In genomic region chr19:9896067-9896466, GRCm38 (mm10) we compare ENCODE assay signal across 25 mouse cellular contexts. TPM values are rescaled to one million over a fixed set of nuclear protein-coding genes. Genes with fewer than 3 reads are reported as not detected.
A peak's percentile ranks its signal among the peaks of the same experiment; 100 is the strongest.
DNase-seq lines count a peak whose midpoint lies in the region; ATAC-seq and TF ChIP-seq lines count a peak whose summit lies in the region.
"Had no signal": no experiment of that assay in that cellular context is flagged by ENCODE, and none has a peak within 500 bp of the region (broad histone marks: within the 10 kb centered on the region; RNA-seq: fewer than 3 reads in every experiment).

No protein-coding gene starts in this region.

- no peak overlapping the region for H3K9ac ChIP-seq in limb, embryonic 12.5 days (replicated peaks)
- H3K9ac ChIP-seq in limb, embryonic 13.5 days = no peak overlapping the region
- H3K9ac ChIP-seq: hindbrain, embryonic 13.5 days; lung, embryonic 15.5 days; stomach, embryonic 15.5 days had no signal

- H3K9me3 ChIP-seq in erythroblast, embryonic 14.5 days (ENCODE audit: control insufficient read depth, low read length) = peaks cover 3% of the 10 kb centered on the region; the same call in 1 of the 2 replicates
- H3K9me3 ChIP-seq in limb, embryonic 12.5 days = 0 out of 2 replicates have a peak, but pooled peaks cover 3% of the 10 kb centered on the region
- H3K9me3 ChIP-seq in limb, embryonic 10.5 days (replicated peaks) = no peaks in the 10 kb centered on the region
- no peaks in the 10 kb centered on the region for H3K9me3 ChIP-seq in limb, embryonic 13.5 days
- H3K9me3 ChIP-seq: hindbrain, embryonic 13.5 days; lung, embryonic 15.5 days; stomach, embryonic 15.5 days had no signal

- peaks cover 66% of the 10 kb centered on the region for H3K4me1 ChIP-seq in erythroblast, embryonic 14.5 days (ENCODE audit: control insufficient read depth)
- H3K4me1 ChIP-seq in limb, embryonic 12.5 days (replicated peaks) = peaks cover 27% of the 10 kb centered on the region
- peaks cover 25% of the 10 kb centered on the region for H3K4me1 ChIP-seq in limb, embryonic 10.5 days
- H3K4me1 ChIP-seq in limb, embryonic 13.5 days = peaks cover 31% of the 10 kb centered on the region

- no peak overlapping the region for H3ac ChIP-seq in myocyte (ENCODE audit: control insufficient read depth, insufficient read length)

- no peak for TF ChIP-seq POLR2A in myocyte (IDR thresholded peaks at IDR 0.05; ENCODE audit: insufficient read length, low read depth)

- H3K79me2 ChIP-seq in myocyte (ENCODE audit: control insufficient read depth, insufficient read depth) = peaks cover 82% of the 10 kb centered on the region

- H3K27ac ChIP-seq in limb, embryonic 12.5 days = no peak overlapping the region
- no peak overlapping the region for H3K27ac ChIP-seq in limb, embryonic 10.5 days
- H3K27ac ChIP-seq in limb, embryonic 13.5 days = no peak overlapping the region
- H3K27ac ChIP-seq: hindbrain, embryonic 13.5 days; lung, embryonic 15.5 days; stomach, embryonic 15.5 days had no signal

- 69% methylated on average over 5 of the region's 5 CpGs for WGBS in limb, embryonic 12.5 days
- 81% methylated on average over 5 of the region's 5 CpGs for WGBS in limb, embryonic 10.5 days
- 67% methylated on average over 5 of the region's 5 CpGs for WGBS in limb, embryonic 13.5 days

- H3K36me3 ChIP-seq in erythroblast, embryonic 14.5 days (ENCODE audit: control insufficient read depth) = peaks cover 79% of the 10 kb centered on the region
- peaks cover 46% of the 10 kb centered on the region for H3K36me3 ChIP-seq in limb, embryonic 12.5 days
- peaks cover 62% of the 10 kb centered on the region for H3K36me3 ChIP-seq in limb, embryonic 10.5 days
- peaks cover 48% of the 10 kb centered on the region for H3K36me3 ChIP-seq in limb, embryonic 13.5 days
- peaks cover 19% of the 10 kb centered on the region for H3K36me3 ChIP-seq in myocyte (ENCODE audit: control insufficient read depth, insufficient read depth)

- ATAC-seq in erythroblast, adult 5-6 weeks (replicated peaks; ENCODE audit: low FRiP score, poor library complexity, severe bottlenecking) = no peak
- no peak for ATAC-seq in limb, embryonic 12.5 days (ENCODE audit: insufficient number of reproducible peaks, insufficient read depth, low FRiP score, low TSS enrichment, low read depth)
- ATAC-seq in limb, embryonic 13.5 days (ENCODE audit: low FRiP score, low read depth) = no peak
- no peak for ATAC-seq in megakaryocyte-erythroid progenitor cell, adult 5-6 weeks (replicated peaks; ENCODE audit: low FRiP score, low TSS enrichment, poor library complexity, severe bottlenecking)

- no peak for DNase-seq in limb, embryonic 10.5 days (ENCODE audit: low spot score)
- no peak for DNase-seq in cerebellum, adult 8-10 months
- DNase-seq: adrenal gland, adult 2 months; cerebellum, adult 9-11 months; gastrocnemius, postnatal 36 days; kidney, adult 11 months; kidney, postnatal 36 days; retina, postnatal 1 day had no signal

- peak overlapping the region; percentile 99 for H3K4me3 ChIP-seq in erythroblast, embryonic 14.5 days (replicated peaks)
- H3K4me3 ChIP-seq in limb, embryonic 12.5 days (replicated peaks) = no peak overlapping the region
- no peak overlapping the region for H3K4me3 ChIP-seq in limb, embryonic 10.5 days
- no peak overlapping the region for H3K4me3 ChIP-seq in limb, embryonic 13.5 days
- H3K4me3 ChIP-seq in myocyte = no peak overlapping the region
- H3K4me3 ChIP-seq: hindbrain, embryonic 13.5 days; lung, embryonic 15.5 days; stomach, embryonic 15.5 days had no signal

- no peaks in the 10 kb centered on the region for H3K27me3 ChIP-seq in erythroblast, embryonic 14.5 days (ENCODE audit: control insufficient read depth)
- H3K27me3 ChIP-seq in limb, embryonic 12.5 days = no peaks in the 10 kb centered on the region
- H3K27me3 ChIP-seq in limb, embryonic 10.5 days (ENCODE audit: low read depth, poor library complexity, severe bottlenecking) = no peaks in the 10 kb centered on the region
- H3K27me3 ChIP-seq in limb, embryonic 13.5 days = no peaks in the 10 kb centered on the region
- no peaks in the 10 kb centered on the region for H3K27me3 ChIP-seq in myocyte (ENCODE audit: control insufficient read depth, insufficient read depth, insufficient read length)
- H3K27me3 ChIP-seq: hindbrain, embryonic 13.5 days; lung, embryonic 15.5 days; stomach, embryonic 15.5 days had no signal

- H3K4me2 ChIP-seq in limb, embryonic 12.5 days = 0 out of 2 replicates have a peak overlapping the region, but pooled peaks have one; percentile 82
- H3K4me2 ChIP-seq in limb, embryonic 13.5 days (replicated peaks) = peak overlapping the region; percentile 87; the same call in 1 of the 2 replicates
- peak overlapping the region; percentile 14 for H3K4me2 ChIP-seq in myocyte (ENCODE audit: low read depth)
- H3K4me2 ChIP-seq: hindbrain, embryonic 13.5 days; midbrain, embryonic 11.5 days; stomach, embryonic 15.5 days had no signal

TF ChIP-seq in myocyte, 11 proteins besides CTCF, POLR2A, EP300 and RAD21:
- TF ChIP-seq E2F4 (IDR thresholded peaks at IDR 0.05; ENCODE audit: insufficient read depth) (no peak), MYOD1 (IDR thresholded peaks at IDR 0.05; ENCODE audit: control insufficient read depth in 1 of 3, insufficient read length in 2 of 3, low read depth in 2 of 3) (no peak)

RNA-seq across cellular contexts. Expression of gene Incenp, which starts 3.3 kb away (rescaled TPM):
- 34.9 and 39.7 TPM in 2 replicates for polyA plus RNA-seq in erythroblast, embryonic 14.5 days (2012)
- 111 and 127 TPM in 2 replicates for total RNA-seq in erythroblast, adult 5-6 weeks (2015; ENCODE audit: low replicate concordance)
- total RNA-seq in erythroblast, adult 5-6 weeks (2017; ENCODE audit: low replicate concordance) = 137 and 289 TPM in 2 replicates
- polyA plus RNA-seq in limb, embryonic 12.5 days (2016; fragmentation: Nextera tagmentation; extraction: Ambion mirVana) = 140 and 148 TPM in 2 replicates
- polyA plus RNA-seq in limb, embryonic 10.5 days (2016; fragmentation: Nextera tagmentation; extraction: Ambion mirVana) = 167 and 183 TPM in 2 replicates
- 102 and 108 TPM in 2 replicates for polyA plus RNA-seq in limb, embryonic 13.5 days (2015; fragmentation: Nextera tagmentation; extraction: Ambion mirVana)
- 39.0 TPM for polyA plus RNA-seq in myocyte (2012; fragmentation: generic; extraction: Trizol)
- 147 and 222 TPM in 2 replicates for total RNA-seq in megakaryocyte-erythroid progenitor cell, adult 5-6 weeks (2014; fragmentation: Nextera tagmentation)
- 82.0 and 83.4 TPM in 2 replicates for total RNA-seq in megakaryocyte-erythroid progenitor cell, adult 5-6 weeks (2017)

RNA-seq across cellular contexts. Expression of gene Scgb2a2, which starts 48.7 kb away (rescaled TPM):
- polyA plus RNA-seq in erythroblast, embryonic 14.5 days (2012) = not detected in 2 replicates
- not detected in 2 replicates for total RNA-seq in erythroblast, adult 5-6 weeks (2015; ENCODE audit: low replicate concordance)
- not detected in 2 replicates for total RNA-seq in erythroblast, adult 5-6 weeks (2017; ENCODE audit: low replicate concordance)
- not detected in 2 replicates for polyA plus RNA-seq in limb, embryonic 12.5 days (2016; fragmentation: Nextera tagmentation; extraction: Ambion mirVana)
- not detected in 2 replicates for polyA plus RNA-seq in limb, embryonic 10.5 days (2016; fragmentation: Nextera tagmentation; extraction: Ambion mirVana)
- polyA plus RNA-seq in limb, embryonic 13.5 days (2015; fragmentation: Nextera tagmentation; extraction: Ambion mirVana) = not detected in 2 replicates
- not detected for polyA plus RNA-seq in myocyte (2012; fragmentation: generic; extraction: Trizol)
- total RNA-seq in megakaryocyte-erythroid progenitor cell, adult 5-6 weeks (2014; fragmentation: Nextera tagmentation) = not detected in 2 replicates
- total RNA-seq in megakaryocyte-erythroid progenitor cell, adult 5-6 weeks (2017) = not detected in 2 replicates
- total RNA-seq: adrenal gland, adult 2 months; gastrocnemius, postnatal 36 days; layer of hippocampus, postnatal 25 days; left cerebral cortex, postnatal 25 days; neutrophil, adult 5-6 weeks had no signal
- polyA plus RNA-seq: adrenal gland, adult 2 months; frontal cortex, adult 2 months; heart, postnatal 0 days; hindbrain, embryonic 13.5 days; lung, embryonic 15.5 days; midbrain, embryonic 11.5 days; small intestine, adult 2 months; thymus, postnatal 0 days had no signal

Comparison
In these comparisons a context has a peak if more than half of its experiments do, and no peak if none do; other contexts are left out.
1. H3K4me2 ChIP-seq: peak in every context shown above with its lines; median percentile 87 in limb, embryonic 13.5 days; 82 in limb, embryonic 12.5 days; 14 in myocyte.